In genomic region chr9:40808061-40808906, GRCm38 (mm10) we compare ENCODE assay signal across 7 mouse cellular contexts. TPM values are rescaled to one million over a fixed set of nuclear protein-coding genes. Genes with fewer than 3 reads are reported as not detected.
DNase-seq lines count a peak whose midpoint lies in the region; ATAC-seq lines count a peak whose summit lies in the region.

No protein-coding gene starts in this region.

- no peaks in the 10 kb centered on the region for H3K27me3 ChIP-seq in lung, embryonic 16.5 days (ENCODE audit: control insufficient read depth, insufficient read depth, low read depth, low read length)
- H3K27me3 ChIP-seq in embryonic facial prominence, embryonic 14.5 days (replicated peaks; ENCODE audit: control insufficient read depth, insufficient read depth, low read length): no peaks in the 10 kb centered on the region
- H3K27me3 ChIP-seq in limb, embryonic 13.5 days: no peaks in the 10 kb centered on the region
- H3K27me3 ChIP-seq in splenic B cell, adult 2 months (ENCODE audit: control insufficient read depth, insufficient read depth, low read length, poor library complexity, severe bottlenecking): no peaks in the 10 kb centered on the region

- no peak overlapping the region for H3K9ac ChIP-seq in lung, embryonic 16.5 days (ENCODE audit: low read length)
- no peak overlapping the region for H3K9ac ChIP-seq in embryonic facial prominence, embryonic 14.5 days (ENCODE audit: low read depth, low read length)
- no peak overlapping the region for H3K9ac ChIP-seq in limb, embryonic 13.5 days

- no peaks in the 10 kb centered on the region for H3K9me3 ChIP-seq in lung, embryonic 16.5 days (ENCODE audit: control insufficient read depth, low read length)
- H3K9me3 ChIP-seq in embryonic facial prominence, embryonic 14.5 days (ENCODE audit: control insufficient read depth, low read length): no peaks in the 10 kb centered on the region
- H3K9me3 ChIP-seq in limb, embryonic 13.5 days: no peaks in the 10 kb centered on the region

- peak; percentile 18; the same call in 1 of the 2 replicates for ATAC-seq in lung, embryonic 16.5 days (ENCODE audit: low read depth)
- ATAC-seq in embryonic facial prominence, embryonic 14.5 days (ENCODE audit: low read depth): peak; percentile 1; the same call in 1 of the 2 replicates
- no peak for ATAC-seq in limb, embryonic 13.5 days (ENCODE audit: low FRiP score, low read depth)

- peak overlapping the region; percentile 69; the same call in 1 of the 2 replicates for H3K27ac ChIP-seq in lung, embryonic 16.5 days (ENCODE audit: low read length)
- H3K27ac ChIP-seq in embryonic facial prominence, embryonic 14.5 days (replicated peaks; ENCODE audit: low read depth, low read length): peak overlapping the region; percentile 70
- H3K27ac ChIP-seq in limb, embryonic 13.5 days: peak overlapping the region; percentile 63; the same call in 1 of the 2 replicates

- H3K4me3 ChIP-seq in lung, embryonic 16.5 days (ENCODE audit: low read length): no peak overlapping the region
- no peak overlapping the region for H3K4me3 ChIP-seq in embryonic facial prominence, embryonic 14.5 days (ENCODE audit: low read depth, low read length)
- no peak overlapping the region for H3K4me3 ChIP-seq in limb, embryonic 13.5 days

- no peak overlapping the region for H3K4me2 ChIP-seq in lung, embryonic 16.5 days (ENCODE audit: low read depth, low read length)
- H3K4me2 ChIP-seq in embryonic facial prominence, embryonic 14.5 days (ENCODE audit: low read depth, low read length): no peak overlapping the region
- no peak overlapping the region for H3K4me2 ChIP-seq in limb, embryonic 13.5 days (replicated peaks)

- no peak for DNase-seq in lung, postnatal 25 days (ENCODE audit: low spot score)
- DNase-seq in embryonic facial prominence, embryonic 14.5 days (ENCODE audit: low spot score): peak; percentile 56
- DNase-seq in splenic B cell, adult 2 months (ENCODE audit: low read depth, low spot score): peak; percentile 54
- no peak for DNase-seq in right cerebral cortex, postnatal 25 days
- DNase-seq in thymus, postnatal 14 days: no peak

- 24% methylated on average over 16 of the region's 16 CpGs for WGBS in lung, embryonic 16.5 days
- 21% methylated on average over 16 of the region's 16 CpGs for WGBS in embryonic facial prominence, embryonic 14.5 days
- WGBS in limb, embryonic 13.5 days: 41% methylated on average over 16 of the region's 16 CpGs

- peaks cover 26% of the 10 kb centered on the region for H3K36me3 ChIP-seq in lung, embryonic 16.5 days (ENCODE audit: control insufficient read depth, insufficient read depth, low read length)
- H3K36me3 ChIP-seq in embryonic facial prominence, embryonic 14.5 days (ENCODE audit: control insufficient read depth, insufficient read depth, low read length): peaks cover 40% of the 10 kb centered on the region
- peaks cover 45% of the 10 kb centered on the region for H3K36me3 ChIP-seq in limb, embryonic 13.5 days
- H3K36me3 ChIP-seq in splenic B cell, adult 2 months (ENCODE audit: control insufficient read depth, insufficient read depth, low read length, poor library complexity, severe bottlenecking): peaks cover 20% of the 10 kb centered on the region

- peaks cover 33% of the 10 kb centered on the region for H3K4me1 ChIP-seq in lung, embryonic 16.5 days (replicated peaks; ENCODE audit: control insufficient read depth, insufficient read depth, low read length)
- peaks cover 14% of the 10 kb centered on the region; the same call in 1 of the 2 replicates for H3K4me1 ChIP-seq in embryonic facial prominence, embryonic 14.5 days (ENCODE audit: control insufficient read depth, insufficient read depth, low read length)
- H3K4me1 ChIP-seq in limb, embryonic 13.5 days: peaks cover 41% of the 10 kb centered on the region

RNA-seq across cellular contexts. Expression of gene Hspa8, which starts 7.5 kb away (rescaled TPM):
- polyA plus RNA-seq in lung, embryonic 16.5 days (2015; fragmentation: Nextera tagmentation; extraction: Ambion mirVana): 2,362 and 2,391 TPM in 2 replicates
- polyA plus RNA-seq in embryonic facial prominence, embryonic 14.5 days (2014; fragmentation: Nextera tagmentation; extraction: Ambion mirVana): 2,298 and 2,577 TPM in 2 replicates
- 2,194 and 2,567 TPM in 2 replicates for polyA plus RNA-seq in limb, embryonic 13.5 days (2015; fragmentation: Nextera tagmentation; extraction: Ambion mirVana)

Comparison
In these comparisons a context has a peak if more than half of its experiments do, and no peak if none do; other contexts are left out.
1. DNase-seq: peak in embryonic facial prominence, embryonic 14.5 days (single experiment) and splenic B cell, adult 2 months (single experiment); none in lung, postnatal 25 days (single experiment), right cerebral cortex, postnatal 25 days (single experiment) and thymus, postnatal 14 days (single experiment).
2. Peak in every context shown above with its lines, with median percentiles within 50 percentile points of each other: H3K27ac ChIP-seq.